Mouse (Mus musculus) CD4-positive, CD25-positive, alpha-beta regulatory T cell, adult 2 months (primary cell): ENCODE measurements around the gene Ptprm.
A peak's percentile ranks its signal among the peaks of the same experiment; 100 is the strongest.

ENCODE experiments used
- DNase-seq: peaks from one replicate; pipeline ENCODE4 v3.0.0-alpha.2; 2012; ENCODE audit warnings: low read depth, low spot score

Ptprm gene

GRCm38 (mm10) chr17:67287501-67287900 is 66.8 kb downstream of the Ptprm start:
- DNase-seq, result no peak

- no peak for DNase-seq
These were observed 72.6 kb downstream of the Ptprm start for GRCm38 (mm10) chr17:67281640-67282170.

GRCm38 (mm10) chr17:67277124-67277910 is 76.9 kb downstream of the Ptprm start:
- no peak for DNase-seq

- peak; percentile 7 for DNase-seq
These were observed 79.6 kb downstream of the Ptprm start for GRCm38 (mm10) chr17:67274531-67275094.

- DNase-seq, result no peak
These were observed 81.3 kb downstream of the Ptprm start for GRCm38 (mm10) chr17:67272928-67273327.

- DNase-seq, result no peak
These were observed 85.7 kb downstream of the Ptprm start for GRCm38 (mm10) chr17:67268475-67269080.

GRCm38 (mm10) chr17:67266270-67266669 is 88.0 kb downstream of the Ptprm start:
- DNase-seq, result no peak

- DNase-seq, result no peak
These were observed 88.7 kb downstream of the Ptprm start for GRCm38 (mm10) chr17:67265520-67265919.

- no peak for DNase-seq
These were observed 89.5 kb downstream of the Ptprm start for GRCm38 (mm10) chr17:67264716-67265115.

GRCm38 (mm10) chr17:67263024-67263423 is 91.2 kb downstream of the Ptprm start:
- DNase-seq, result no peak

- DNase-seq, result no peak
These were observed 94.2 kb downstream of the Ptprm start for GRCm38 (mm10) chr17:67260016-67260415.

- DNase-seq, result no peak
These were observed 96.5 kb downstream of the Ptprm start for GRCm38 (mm10) chr17:67257780-67258179.

- DNase-seq, result no peak
These were observed 98.1 kb downstream of the Ptprm start for GRCm38 (mm10) chr17:67256171-67256570.

- DNase-seq, result no peak
These were observed 100.8 kb downstream of the Ptprm start for GRCm38 (mm10) chr17:67253445-67253844.

GRCm38 (mm10) chr17:67252992-67253391 is 101.3 kb downstream of the Ptprm start:
- DNase-seq, result no peak

- no peak for DNase-seq
These were observed 108.9 kb downstream of the Ptprm start for GRCm38 (mm10) chr17:67245273-67245875.

GRCm38 (mm10) chr17:67242774-67243495 is 111.3 kb downstream of the Ptprm start:
- no peak for DNase-seq

- DNase-seq, result no peak
These were observed 112.1 kb downstream of the Ptprm start for GRCm38 (mm10) chr17:67241951-67242773.

- no peak for DNase-seq
These were observed 115.4 kb downstream of the Ptprm start for GRCm38 (mm10) chr17:67238866-67239265.

- no peak for DNase-seq
These were observed 116.8 kb downstream of the Ptprm start for GRCm38 (mm10) chr17:67237407-67237806.

GRCm38 (mm10) chr17:67233063-67233462 is 121.2 kb downstream of the Ptprm start:
- no peak for DNase-seq
